Mouse (Mus musculus) kidney, embryonic 16.5 days (tissue): ENCODE measurements around the gene Mif4gd. TPM values are rescaled to one million over a fixed set of nuclear protein-coding genes. Genes with fewer than 3 reads are reported as not detected.

Source experiments
- polyA plus RNA-seq: library from polyadenylated mRNA; unstranded; fragments of >200 nt; fragmentation: Nextera tagmentation; extraction: Ambion mirVana; gene quantifications from 2 replicates; pipeline ENCODE4 v1.2.1, GENCODE M21; 2015

Gene Mif4gd
- polyA plus RNA-seq, 1 experiment from 2014 or later: 47.1 TPM

Other genes starting within 250 kb of the Mif4gd start
- 7.9 and 8.6 TPM in 2 replicates for gene Hid1, start 245.2 kb downstream of the Mif4gd start, polyA plus RNA-seq
- 7.9 and 10.2 TPM in 2 replicates for gene Cdr2l, start 231.1 kb downstream of the Mif4gd start, polyA plus RNA-seq
- 195 and 203 TPM in 2 replicates for gene Mrpl58, start 209.2 kb downstream of the Mif4gd start, polyA plus RNA-seq
- 942 and 981 TPM in 2 replicates for gene Atp5h, start 193.0 kb downstream of the Mif4gd start, polyA plus RNA-seq
- 4.7 and 4.8 TPM in 2 replicates for gene Kctd2, start 192.8 kb downstream of the Mif4gd start, polyA plus RNA-seq
- 0.12 and 0.35 TPM in 2 replicates for gene Trim80, start 172.4 kb downstream of the Mif4gd start, polyA plus RNA-seq
- 28.4 and 31.5 TPM in 2 replicates for gene Slc16a5, start 150.5 kb downstream of the Mif4gd start, polyA plus RNA-seq
- gene Armc7, start 137.3 kb downstream of the Mif4gd start, polyA plus RNA-seq: 9.0 and 10.5 TPM in 2 replicates
- 77.6 and 82.1 TPM in 2 replicates for gene Nt5c, start 121.1 kb downstream of the Mif4gd start, polyA plus RNA-seq
- 457 and 461 TPM in 2 replicates for gene Jpt1, start 98.6 kb downstream of the Mif4gd start, polyA plus RNA-seq
- gene Sumo2, start 76.7 kb downstream of the Mif4gd start, polyA plus RNA-seq: 939 and 944 TPM in 2 replicates
- gene Nup85, start 48.5 kb downstream of the Mif4gd start, polyA plus RNA-seq: 180 and 184 TPM in 2 replicates
- gene Mrps7, start 9.0 kb downstream of the Mif4gd start, polyA plus RNA-seq: 101 and 103 TPM in 2 replicates
- gene Gga3, start 8.9 kb downstream of the Mif4gd start, polyA plus RNA-seq: 24.5 and 26.8 TPM in 2 replicates
- gene Slc25a19, start 15.3 kb upstream of the Mif4gd start, polyA plus RNA-seq: 51.0 and 56.1 TPM in 2 replicates
- gene Grb2, start 95.6 kb upstream of the Mif4gd start, polyA plus RNA-seq: 86.5 and 87.0 TPM in 2 replicates
- gene Tmem94, start 152.5 kb upstream of the Mif4gd start, polyA plus RNA-seq: 33.4 and 34.5 TPM in 2 replicates
- 21.5 and 23.6 TPM in 2 replicates for gene Caskin2, start 200.7 kb upstream of the Mif4gd start, polyA plus RNA-seq
- gene Tsen54, start 201.8 kb upstream of the Mif4gd start, polyA plus RNA-seq: 48.1 and 50.2 TPM in 2 replicates
- 58.3 and 64.5 TPM in 2 replicates for gene Llgl2, start 211.1 kb upstream of the Mif4gd start, polyA plus RNA-seq
- 12.6 and 14.2 TPM in 2 replicates for gene Myo15b, start 245.4 kb upstream of the Mif4gd start, polyA plus RNA-seq